Mouse (Mus musculus) megakaryocyte-erythroid progenitor cell, adult 5-6 weeks (primary cell): ENCODE measurements around the gene Tnnc1. TPM values are rescaled to one million over a fixed set of nuclear protein-coding genes. Genes with fewer than 3 reads are reported as not detected.

Experiments used
- ATAC-seq: replicated peaks from 2 replicates; pipeline ENCODE4 v1.8.0; 2016; ENCODE audit warnings: mild to moderate bottlenecking, inconsistent platforms; ENCODE audit not compliant: severe bottlenecking, poor library complexity, low FRiP score, low TSS enrichment
- total RNA-seq, 2 experiments: library from RNA; stranded (forward) in 1 of 2; stranded (reverse) in 1 of 2; fragments of 200-1000, 215-1000 nt in 1 of 2; fragments of >200 nt in 1 of 2; fragmentation: Nextera tagmentation in 1 of 2; gene quantifications; 2 replicates each; pipeline ENCODE4 v1.2.3; 2014 to 2017

Gene Tnnc1
- total RNA-seq (2014; fragmentation: Nextera tagmentation): 1.8 TPM in 1 of 2 replicates, not detected in the other
- not detected in 2 replicates for total RNA-seq (2017)

DNA sequence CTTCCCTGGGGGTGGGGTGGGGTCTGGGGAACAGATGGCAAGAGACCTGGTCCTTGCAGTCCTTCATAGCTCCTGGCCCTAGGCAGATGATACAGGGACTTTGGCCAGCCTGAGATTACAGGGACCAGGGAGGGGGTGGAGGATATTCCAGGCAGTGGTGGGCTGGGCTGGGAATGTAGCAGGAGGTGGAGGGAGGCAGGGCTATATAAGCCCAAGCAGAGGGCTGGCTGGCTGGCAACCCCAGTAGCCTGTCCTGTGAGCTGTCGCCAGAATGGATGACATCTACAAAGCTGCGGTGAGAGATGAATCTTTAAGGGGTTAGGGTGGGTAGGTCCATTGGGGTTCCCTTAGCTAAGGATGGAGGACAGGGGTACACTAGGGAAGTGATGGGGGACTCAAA is at the start of gene Tnnc1:
Gene Tnnc1 (plus strand): TSS at position 229 of the 400 bp plus-strand sequence.
- no peak for ATAC-seq

DNA sequence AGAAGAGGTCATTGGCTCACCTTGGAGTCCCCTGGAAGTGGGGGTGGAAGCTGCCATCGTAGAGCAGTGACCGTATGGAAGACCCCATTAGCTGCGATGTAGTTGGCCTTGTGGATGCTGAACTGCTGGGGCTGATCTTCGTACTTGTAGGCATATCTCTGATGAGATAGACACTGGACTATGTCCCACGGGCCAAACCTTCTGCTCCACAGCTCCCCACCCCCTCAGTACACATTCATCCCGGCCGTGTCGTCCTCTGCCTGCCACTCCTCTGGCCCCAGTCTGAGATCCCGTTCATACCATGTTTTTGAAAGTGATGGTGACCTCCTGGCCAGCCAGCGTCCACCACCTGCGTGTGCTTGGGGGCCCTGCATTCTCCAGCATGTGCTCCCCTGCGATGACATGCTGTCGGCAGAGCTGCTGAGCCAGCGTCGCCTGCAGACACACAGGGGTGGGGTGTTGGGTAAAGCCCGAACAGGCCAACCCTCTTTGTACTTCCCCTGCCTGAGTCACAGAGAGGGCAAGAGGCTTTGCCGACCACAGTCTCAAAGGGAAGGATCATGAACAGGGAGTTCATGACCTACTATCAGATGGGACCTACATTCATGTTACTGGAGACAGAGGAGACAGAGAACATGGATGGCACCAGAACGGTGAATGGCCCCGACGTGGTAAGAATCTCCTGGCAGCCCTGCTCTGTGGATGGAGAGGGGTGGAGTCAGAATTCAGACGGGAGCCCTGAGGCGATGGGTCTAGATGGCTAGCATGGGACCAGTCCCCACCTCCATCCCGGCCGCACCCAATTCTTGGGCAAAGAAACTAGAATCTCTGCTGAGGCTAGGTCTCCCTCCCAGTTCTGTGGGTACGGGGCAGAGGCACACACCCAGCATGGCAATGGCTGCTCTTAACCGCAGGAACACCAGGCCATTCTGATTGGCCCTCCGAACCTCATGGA is 47.6 kb upstream of the Tnnc1 start:
- ATAC-seq: no peak

DNA sequence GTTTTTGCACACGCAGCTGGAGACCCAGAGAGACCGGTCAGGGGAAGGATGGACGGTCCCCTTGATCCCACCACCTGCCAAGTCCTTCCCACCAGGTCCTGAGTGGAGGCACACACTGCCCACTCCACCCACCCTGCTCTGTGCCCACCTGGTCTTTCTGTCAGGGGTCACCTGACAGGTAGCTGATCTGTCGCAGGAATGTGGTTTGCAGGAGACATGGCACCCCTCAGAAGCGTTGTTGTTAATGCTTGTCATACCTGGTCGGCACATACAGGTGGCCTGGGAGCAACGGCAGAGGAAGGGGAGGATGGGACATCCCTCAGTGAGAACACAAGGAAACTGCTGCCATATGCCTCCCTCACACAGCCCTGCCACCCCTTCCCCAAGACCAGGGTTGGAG is 46.9 kb upstream of the Tnnc1 start:
- no peak for ATAC-seq

DNA sequence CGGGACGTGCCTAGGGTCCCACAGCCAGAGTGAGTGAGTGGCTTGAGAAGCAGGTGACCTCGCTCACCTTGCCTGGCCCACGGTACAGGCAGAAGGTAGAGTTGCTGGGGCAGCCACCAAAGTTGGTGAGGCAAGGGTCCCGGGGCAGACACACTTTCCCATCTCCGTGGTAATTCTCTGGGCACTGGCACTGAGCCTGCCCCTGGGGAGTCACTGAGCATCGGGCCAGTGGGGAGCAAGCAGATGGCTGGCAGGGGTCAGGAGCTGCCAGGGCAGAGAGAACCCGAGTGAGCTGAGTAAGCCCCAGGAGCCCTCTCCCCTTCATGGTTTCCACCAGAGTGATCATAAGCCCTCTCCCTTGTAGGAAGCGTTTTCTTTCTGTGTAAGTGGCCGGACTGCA is 46.5 kb upstream of the Tnnc1 start:
- ATAC-seq: no peak

DNA sequence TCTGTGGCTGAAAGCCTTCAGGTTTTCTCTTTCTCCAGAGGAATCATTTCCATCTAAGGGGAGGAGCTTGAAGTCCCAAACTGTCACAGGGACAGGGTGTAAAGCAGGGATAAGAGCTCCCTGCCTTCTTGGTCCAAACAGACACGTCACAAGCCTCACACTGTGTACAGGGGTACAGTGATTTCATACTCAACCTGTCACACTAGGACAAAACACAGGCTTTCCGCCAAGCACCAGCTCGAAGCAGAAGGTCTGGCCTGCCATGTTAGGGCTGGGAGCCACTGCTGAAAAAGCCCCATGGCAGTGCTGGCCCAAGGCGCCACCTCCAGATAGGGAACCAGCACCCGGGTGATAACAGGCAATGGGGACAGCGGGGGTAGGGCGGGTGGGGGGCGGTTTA is 44.0 kb upstream of the Tnnc1 start:
- ATAC-seq: 0 out of 2 replicates have a peak, but pooled peaks have one; percentile 15

DNA sequence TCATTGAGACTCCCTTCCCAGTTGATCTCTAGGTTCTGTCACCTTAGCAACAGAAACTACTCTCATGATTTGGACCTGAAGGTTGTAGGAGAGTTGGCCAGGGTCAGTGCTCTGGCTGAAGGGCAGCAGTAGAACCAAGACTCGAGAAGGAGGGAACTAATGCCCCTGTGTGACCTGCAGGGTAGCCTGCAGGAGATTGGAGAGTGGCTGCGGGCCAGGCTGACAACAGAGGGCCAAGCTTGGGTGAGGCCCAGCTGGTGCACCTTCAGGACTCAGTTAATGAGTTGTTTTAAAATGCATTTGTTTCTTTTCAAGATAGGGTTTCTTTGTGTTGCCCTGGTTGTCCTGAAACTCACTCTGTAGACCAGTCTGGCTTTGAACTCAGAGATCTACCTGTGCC is 43.1 kb upstream of the Tnnc1 start:
- no peak for ATAC-seq

DNA sequence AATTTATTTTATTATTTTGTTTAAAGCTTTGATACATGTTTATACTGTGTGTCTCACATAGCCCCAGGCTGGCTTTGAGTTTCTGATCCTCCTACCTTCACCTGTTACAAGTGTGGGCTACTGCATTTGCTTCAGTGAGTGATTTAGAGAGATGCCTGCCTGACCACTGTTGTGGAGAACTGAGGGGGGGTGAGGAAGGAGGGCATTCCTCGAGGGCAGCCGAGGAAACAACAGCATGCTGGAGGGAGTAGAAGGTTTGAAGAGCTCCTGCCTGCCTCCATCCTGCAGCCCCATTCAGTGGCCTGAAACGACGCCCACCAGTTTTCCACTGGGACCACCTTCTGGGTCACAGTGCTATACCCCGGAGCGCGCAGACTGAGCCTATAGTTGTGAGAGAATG is 42.7 kb upstream of the Tnnc1 start:
- no peak for ATAC-seq

DNA sequence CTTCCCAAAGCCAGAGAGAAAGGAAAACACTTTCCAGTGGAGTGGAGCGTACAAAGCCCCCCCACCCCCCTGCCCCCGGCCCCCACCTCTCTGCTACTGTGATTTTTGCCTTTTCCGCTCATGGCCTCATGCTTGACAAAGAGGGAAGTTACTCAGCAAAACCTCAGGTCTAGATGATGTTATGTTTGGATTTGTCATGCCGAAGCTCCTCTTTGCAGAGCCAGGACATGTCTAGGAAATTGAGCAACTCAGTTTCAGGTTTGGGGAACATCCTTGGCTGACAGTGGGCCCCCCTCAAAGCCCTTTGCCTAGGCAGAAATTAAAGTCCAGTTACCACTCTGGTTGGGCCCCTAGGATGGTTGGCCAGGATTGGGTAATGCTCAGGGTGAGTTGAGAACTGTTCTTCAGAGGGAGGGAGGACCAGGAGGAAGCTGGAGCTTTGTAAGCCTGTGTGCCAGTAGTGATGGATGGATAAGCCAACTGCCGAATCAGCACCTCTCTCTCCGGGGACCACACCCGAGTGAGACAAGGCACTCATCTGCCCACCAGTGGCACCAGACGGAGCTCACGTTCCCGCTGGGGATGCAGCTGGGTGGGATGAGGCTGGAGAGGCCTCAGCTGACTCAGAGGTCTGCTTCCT is 42.0 kb upstream of the Tnnc1 start:
- ATAC-seq: peak; percentile 39; the same call in 1 of the 2 replicates

DNA sequence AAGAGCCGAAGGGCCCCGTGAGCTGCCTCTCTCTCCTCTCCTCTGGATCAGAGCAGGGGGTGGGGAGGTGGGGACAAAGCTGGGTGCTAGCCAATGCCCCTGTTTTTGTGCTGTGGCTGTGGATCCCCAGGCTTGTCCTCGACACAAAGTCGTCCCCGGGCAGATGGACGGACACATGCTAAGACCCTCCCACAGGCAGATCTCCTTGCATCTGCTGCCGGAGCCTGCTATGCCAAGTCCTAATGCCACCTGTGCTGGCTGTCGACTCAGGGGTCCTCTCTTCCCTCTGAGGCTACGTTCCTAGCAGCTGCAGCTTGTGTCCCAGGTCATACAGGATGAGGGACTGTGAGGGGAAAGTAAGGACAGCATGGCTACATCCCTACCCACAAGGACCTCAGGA is 41.3 kb upstream of the Tnnc1 start:
- ATAC-seq: no peak

DNA sequence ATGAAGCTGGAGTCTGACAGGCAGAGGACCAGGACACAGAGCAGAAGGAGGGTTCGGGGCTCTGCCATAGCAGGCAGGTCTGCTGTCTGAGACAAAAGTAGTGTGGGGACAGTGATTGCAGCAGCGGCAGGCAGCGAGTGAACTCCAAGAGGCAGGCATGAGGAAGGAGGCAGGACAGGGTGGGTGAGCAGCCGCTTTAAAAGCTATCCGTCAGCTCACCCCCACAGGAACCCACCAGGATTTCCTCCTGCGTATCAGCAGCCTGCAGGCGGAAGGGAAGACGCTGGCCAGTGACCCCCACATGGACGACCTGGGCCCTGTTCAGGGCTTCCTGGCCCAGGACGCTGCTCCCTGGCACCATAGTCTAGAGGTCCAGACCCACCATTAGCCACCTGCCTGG is 39.7 kb upstream of the Tnnc1 start, which contains the start of gene Stab1:
Gene Stab1 (minus strand): TSS at position 217 of the 400 bp plus-strand sequence.
- no peak for ATAC-seq

DNA sequence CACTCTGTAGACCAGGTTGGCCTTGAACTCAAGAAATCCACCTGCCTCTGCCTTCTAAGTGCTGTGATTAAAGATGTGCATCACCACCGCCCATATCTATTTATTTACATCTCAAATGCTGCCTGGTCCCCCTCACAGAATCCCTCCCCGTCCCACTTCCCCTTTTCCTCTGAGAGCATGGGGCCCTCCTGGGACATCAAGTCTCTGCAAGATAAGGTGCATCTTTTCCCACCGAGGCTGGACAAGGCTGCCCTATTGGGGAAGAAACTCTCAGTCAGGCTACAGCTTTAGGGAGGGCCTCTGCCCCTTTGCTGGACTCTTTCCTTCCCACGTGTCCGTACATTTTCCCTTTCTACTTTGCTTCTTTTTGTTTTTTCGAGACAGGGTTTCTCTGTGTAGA is 38.6 kb upstream of the Tnnc1 start:
- ATAC-seq: no peak

DNA sequence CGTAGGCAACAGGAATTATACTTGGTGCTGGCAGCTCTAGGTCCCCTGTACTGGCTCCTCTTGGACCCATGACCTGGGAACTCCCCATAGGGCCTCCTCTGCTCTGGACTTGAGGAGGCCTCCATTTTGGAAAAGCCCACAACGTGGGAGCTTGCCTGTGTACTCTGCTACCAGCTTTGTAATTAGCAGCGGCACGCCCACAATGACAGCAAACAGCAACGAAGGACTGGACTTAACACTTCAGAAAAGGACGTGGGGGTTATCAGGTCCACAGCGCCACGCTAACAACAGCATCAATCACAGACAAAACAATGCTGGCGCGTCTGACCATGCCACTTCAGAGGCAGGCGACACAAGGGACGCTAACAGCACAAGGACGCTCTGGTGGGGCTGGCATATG is 37.1 kb upstream of the Tnnc1 start:
- no peak for ATAC-seq

DNA sequence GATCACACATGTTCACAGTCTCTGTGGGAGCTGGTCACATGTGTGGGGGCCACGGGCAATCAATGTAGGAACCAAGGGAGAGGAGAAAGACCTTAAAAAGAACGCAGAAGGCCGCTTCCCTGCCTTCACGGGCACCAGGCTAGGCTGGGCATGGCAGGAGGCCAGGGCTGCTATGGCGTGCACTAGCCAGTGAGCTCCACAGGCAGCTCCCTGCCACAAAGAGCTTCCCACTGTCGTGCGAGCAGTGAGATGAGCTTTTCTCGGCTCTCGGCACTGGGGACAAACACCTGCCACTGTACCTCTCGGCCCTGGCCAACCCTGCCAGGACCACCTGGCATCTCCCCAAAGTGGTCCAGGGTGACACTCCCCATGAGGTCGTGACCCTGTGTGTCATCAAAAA is 36.7 kb upstream of the Tnnc1 start:
- no peak for ATAC-seq

DNA sequence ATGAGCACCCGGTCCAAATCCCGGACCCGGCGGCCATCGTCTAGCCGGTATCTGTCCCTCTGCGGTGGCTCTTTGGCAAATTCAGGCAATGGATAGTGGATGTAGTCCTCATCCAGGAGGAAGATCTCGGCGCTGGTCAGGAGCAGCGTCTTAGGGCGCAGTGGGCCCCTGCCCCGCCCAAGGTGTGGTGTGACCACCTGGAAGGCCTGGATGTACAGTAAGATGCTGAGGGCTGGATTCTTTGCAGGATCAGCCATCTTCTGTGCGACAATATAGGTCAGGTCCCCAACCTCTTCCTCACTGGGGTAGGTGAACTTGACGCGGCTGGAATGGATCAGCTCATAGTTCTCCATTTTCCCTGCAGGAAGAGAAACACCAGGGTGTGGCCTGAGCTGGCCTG is 36.3 kb upstream of the Tnnc1 start:
- ATAC-seq: no peak

DNA sequence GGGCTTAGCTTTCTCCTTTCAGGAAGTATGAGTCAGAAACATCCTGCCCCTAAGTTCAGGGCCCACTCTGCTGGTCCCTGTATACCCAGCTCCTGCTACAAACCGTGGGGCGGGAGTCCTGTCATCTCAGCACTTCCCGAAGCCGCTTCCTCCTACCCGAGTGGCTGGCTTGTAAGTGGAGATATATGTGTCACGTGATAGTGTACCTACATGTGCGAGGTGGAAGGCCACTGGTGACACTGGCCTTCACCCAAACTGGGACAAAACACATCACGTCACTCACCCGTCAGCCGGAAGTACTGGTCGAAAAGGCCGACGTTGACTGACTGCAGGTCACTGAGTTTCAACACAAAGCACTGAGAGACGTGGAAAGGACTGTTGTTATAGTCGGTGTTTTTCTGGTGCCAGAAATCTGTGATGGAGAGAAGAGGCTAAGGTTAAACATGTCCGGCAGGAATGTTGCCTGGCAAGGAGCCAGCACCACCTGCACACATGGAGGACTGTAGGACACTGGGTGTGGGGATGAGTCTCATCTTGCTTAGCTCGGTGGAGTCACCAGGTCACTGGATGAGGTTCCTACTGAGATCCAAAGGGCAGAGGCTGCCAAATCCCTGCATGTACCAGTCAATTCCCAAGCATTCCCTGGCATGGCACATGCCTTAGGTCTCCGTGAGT is 35.2 kb upstream of the Tnnc1 start:
- no peak for ATAC-seq

DNA sequence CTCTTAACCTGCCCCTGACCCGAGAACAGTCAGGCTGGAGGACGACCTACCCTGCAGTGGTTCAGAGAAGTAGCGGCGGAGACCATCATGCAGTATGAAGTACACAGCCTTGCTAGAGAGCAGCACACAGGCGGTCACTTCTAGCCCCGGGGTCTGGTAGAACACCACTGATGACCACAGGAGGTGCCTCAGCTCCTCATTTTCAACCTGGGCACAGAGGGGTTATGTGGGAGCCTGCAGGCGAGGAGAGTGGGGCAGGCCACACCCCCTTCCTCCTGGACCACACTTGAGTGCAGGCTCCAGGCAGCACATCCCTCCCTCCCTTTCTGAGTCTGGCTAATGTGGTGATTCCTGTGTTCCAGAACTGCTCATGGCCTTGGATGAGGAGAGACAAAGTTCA is 34.6 kb upstream of the Tnnc1 start:
- no peak for ATAC-seq

DNA sequence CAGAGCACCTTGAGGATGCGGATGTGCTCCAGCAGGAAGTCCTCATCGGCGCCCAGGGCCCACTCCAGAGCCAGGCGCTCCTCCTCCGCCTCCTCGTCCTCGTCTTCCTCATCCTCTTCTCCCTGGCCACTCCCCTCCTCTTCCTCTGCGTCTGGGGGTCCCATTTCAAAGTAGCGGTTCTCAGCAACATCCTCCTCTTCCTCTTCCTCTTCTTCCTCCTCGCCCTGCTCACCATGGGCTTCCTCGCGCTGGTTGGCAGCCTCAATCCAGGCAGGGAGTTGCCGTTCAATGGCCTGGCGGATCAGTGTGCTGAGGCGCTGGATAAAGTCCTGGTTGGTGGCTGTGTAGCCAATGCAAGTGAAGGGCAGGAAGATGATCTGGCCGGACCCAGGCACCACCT is 30.8 kb upstream of the Tnnc1 start:
- no peak for ATAC-seq

DNA sequence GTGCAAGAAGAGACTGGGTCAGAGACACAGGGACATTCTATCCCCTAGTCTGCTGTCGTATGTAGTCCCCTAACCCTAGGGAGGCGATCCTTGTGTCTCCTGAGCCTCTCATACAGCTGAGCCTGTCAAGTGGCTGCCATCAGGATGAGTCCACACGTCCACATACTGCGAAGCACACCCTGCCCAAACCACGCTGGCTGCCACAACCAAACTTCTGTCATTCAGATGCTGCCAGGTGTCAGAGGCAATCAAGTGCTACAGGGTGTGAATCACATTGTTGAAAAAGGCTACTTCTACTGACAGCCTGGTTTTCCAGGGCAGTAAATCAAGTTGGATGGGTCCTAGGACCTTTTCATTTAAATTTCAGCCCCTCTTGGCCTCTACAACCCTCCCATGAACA is 30.4 kb upstream of the Tnnc1 start:
- ATAC-seq: no peak

DNA sequence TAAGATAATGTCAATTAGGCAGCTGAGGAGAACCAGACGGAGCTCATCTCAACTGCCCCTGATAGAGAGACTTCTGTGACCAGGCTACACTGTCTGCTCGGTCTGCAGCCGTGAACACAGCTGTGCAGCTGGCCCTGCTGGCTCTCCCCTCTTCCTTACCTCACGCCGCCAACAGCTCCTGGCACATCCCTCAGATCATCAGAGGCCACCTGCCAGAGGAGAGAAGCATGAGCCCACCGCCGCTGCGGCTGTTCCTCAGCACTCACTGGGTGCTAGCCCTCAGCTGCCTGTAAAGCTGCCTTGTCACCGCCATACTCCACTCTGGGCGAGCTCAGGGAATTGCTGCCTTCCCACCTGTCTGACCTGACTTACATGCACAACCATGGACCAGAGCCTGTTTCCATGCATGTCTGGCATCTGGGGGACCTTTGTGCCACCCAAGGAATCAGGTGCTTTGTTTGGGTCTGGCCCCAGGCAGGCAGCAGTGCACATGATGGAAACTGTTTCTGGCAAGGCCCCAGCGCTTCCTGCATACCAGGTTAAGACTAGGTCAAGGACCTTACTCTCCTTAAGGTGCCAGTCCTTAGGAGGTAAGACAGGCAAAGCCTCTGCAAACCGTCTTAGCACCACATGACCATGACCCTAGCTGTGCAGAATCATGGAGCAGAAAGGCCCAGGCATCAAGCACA is 28.3 kb upstream of the Tnnc1 start:
- ATAC-seq: no peak

DNA sequence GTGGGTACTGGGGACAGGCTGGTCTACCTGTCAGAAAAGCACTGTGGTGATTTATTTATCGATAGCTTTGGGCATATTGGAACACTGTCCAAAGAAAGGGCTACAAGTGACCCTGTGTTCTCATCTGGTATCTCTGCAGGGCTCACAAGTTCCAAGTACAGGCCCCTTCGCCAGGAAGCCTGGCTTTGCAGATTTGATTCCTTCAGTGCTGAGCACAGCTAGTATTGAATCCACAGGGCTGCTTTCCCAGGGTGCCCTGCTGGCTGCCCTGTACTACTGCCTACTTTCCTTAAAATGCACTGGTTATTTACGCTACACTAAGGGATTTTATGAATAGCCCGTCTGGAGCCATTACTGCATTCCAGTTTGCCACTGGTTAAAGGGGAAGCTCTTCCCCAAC is 26.6 kb upstream of the Tnnc1 start:
- ATAC-seq: no peak
